Mouse (Mus musculus) embryonic fibroblast, embryonic 13.5 days (primary cell): ENCODE data around the gene Olfr1370.

Source experiments
- CTCF ChIP-seq: IDR thresholded peaks from 2 replicates; pipeline ENCODE4 v1.5.1; 2011; ENCODE audit warnings: mild to moderate bottlenecking, control low read depth, low read length, moderate library complexity, borderline replicate concordance; ENCODE audit not compliant: insufficient read depth
- POLR2A ChIP-seq: IDR thresholded peaks from 2 replicates; pipeline ENCODE4 v1.6.1; 2011; ENCODE audit warnings: low read depth, mild to moderate bottlenecking, control low read depth, low read length, moderate library complexity

- TF ChIP-seq POLR2A (no peak), CTCF (no peak)
Observed at GRCm38 (mm10) chr13:21074847-21075246, at the start of gene Olfr1370.
